Mouse (Mus musculus) embryonic fibroblast, embryonic 13.5 days (primary cell): ENCODE data around the gene Lfng. TPM values are rescaled to one million over a fixed set of nuclear protein-coding genes. Genes with fewer than 3 reads are reported as not detected.

Source experiments
- H3K27ac ChIP-seq: 2 replicates; pipeline ENCODE4 v1.5.1; 2012; ENCODE audit warnings: low read length, control low read depth, inconsistent platforms; ENCODE audit not compliant: insufficient read depth
- H3K4me1 ChIP-seq: 2 replicates; pipeline ENCODE4 v1.6.1; 2011; ENCODE audit warnings: low read length; ENCODE audit not compliant: control insufficient read depth, insufficient read depth
- H3K4me3 ChIP-seq: 2 replicates; pipeline ENCODE4 v1.5.1; 2011; ENCODE audit warnings: mild to moderate bottlenecking, control low read depth, low read length; ENCODE audit not compliant: insufficient read depth
- CTCF ChIP-seq: IDR thresholded peaks from 2 replicates; pipeline ENCODE4 v1.5.1; 2011; ENCODE audit warnings: mild to moderate bottlenecking, control low read depth, low read length, moderate library complexity, borderline replicate concordance; ENCODE audit not compliant: insufficient read depth
- POLR2A ChIP-seq: IDR thresholded peaks from 2 replicates; pipeline ENCODE4 v1.6.1; 2011; ENCODE audit warnings: low read depth, mild to moderate bottlenecking, control low read depth, low read length, moderate library complexity
- polyA plus RNA-seq: library from polyadenylated mRNA; stranded (reverse); fragments of >200 nt; gene quantifications from 2 replicates; pipeline ENCODE4 v1.2.4, GENCODE M21; 2011; ENCODE audit warnings: low read depth; ENCODE audit not compliant: missing spikeins, insufficient read length

Gene Lfng
- polyA plus RNA-seq, 1 experiment: 8.2 TPM

- no peak for TF ChIP-seq POLR2A
- TF ChIP-seq CTCF: no peak
- peaks cover 11% of the 10 kb centered on the region; the same call in 1 of the 2 replicates for H3K4me1 ChIP-seq
- H3K4me3 ChIP-seq: no peak overlapping the region
- H3K27ac ChIP-seq: no peak overlapping the region
Observed at GRCm38 (mm10) chr5:140646171-140646570, 39.1 kb downstream of the Lfng start.

GRCm38 (mm10) chr5:140647031-140647760 is 40.1 kb downstream of the Lfng start:
- H3K27ac ChIP-seq: peak overlapping the region; percentile 66
- peak overlapping the region; percentile 84 for H3K4me3 ChIP-seq
- TF ChIP-seq POLR2A (peak; percentile 43; the same call in 1 of the 2 replicates), CTCF (no peak)
- peaks cover 4% of the 10 kb centered on the region; the same call in 1 of the 2 replicates for H3K4me1 ChIP-seq

GRCm38 (mm10) chr5:140647821-140648518 is 40.9 kb downstream of the Lfng start:
- Histone ChIP-seq H3K4me3 (peak overlapping the region; percentile 84), H3K27ac (peak overlapping the region; percentile 66), H3K4me1 (0 out of 2 replicates have a peak, but pooled peaks cover 1% of the 10 kb centered on the region)
- no peak for TF ChIP-seq POLR2A

GRCm38 (mm10) chr5:140648519-140649100 is 41.5 kb downstream of the Lfng start, which contains the start of gene Ttyh3:
TSS of gene Ttyh3 (minus strand) at chr5:140649031.
- H3K4me3 ChIP-seq: peak within 1 kb of the TSS; percentile 84
- 0 out of 2 replicates have a peak, but pooled peaks cover 2% of the 10 kb centered on the region for H3K4me1 ChIP-seq
- no peak for TF ChIP-seq CTCF
- no peak; the same call in 1 of the 2 replicates for TF ChIP-seq POLR2A
- H3K27ac ChIP-seq: peak within 1 kb of the TSS; percentile 66

- TF ChIP-seq POLR2A (peak; percentile 79), CTCF (no peak)
- H3K4me3 ChIP-seq: peak overlapping the region; percentile 12; the same call in 1 of the 2 replicates
- no peak overlapping the region for H3K27ac ChIP-seq
- 0 out of 2 replicates have a peak, but pooled peaks cover 2% of the 10 kb centered on the region for H3K4me1 ChIP-seq
Observed at GRCm38 (mm10) chr5:140649101-140649667, 42.1 kb downstream of the Lfng start.

GRCm38 (mm10) chr5:140649881-140650414 is 42.8 kb downstream of the Lfng start:
- no peak overlapping the region for H3K27ac ChIP-seq

GRCm38 (mm10) chr5:140651231-140651630 is 44.1 kb downstream of the Lfng start:
- Histone ChIP-seq H3K4me3 (no peak overlapping the region), H3K27ac (no peak overlapping the region), H3K4me1 (0 out of 2 replicates have a peak, but pooled peaks cover 2% of the 10 kb centered on the region)
- no peak for TF ChIP-seq POLR2A
- TF ChIP-seq CTCF: no peak

More at GRCm38 (mm10) chr5:140649881-140650414, 42.8 kb downstream of the Lfng start:
- Histone ChIP-seq H3K4me1 (0 out of 2 replicates have a peak, but pooled peaks cover 2% of the 10 kb centered on the region), H3K4me3 (no peak overlapping the region)
- TF ChIP-seq POLR2A (no peak), CTCF (no peak)

- TF ChIP-seq CTCF (no peak), POLR2A (no peak)
- no peak overlapping the region for H3K27ac ChIP-seq
Observed at GRCm38 (mm10) chr5:140652587-140652986, 45.5 kb downstream of the Lfng start.

More at GRCm38 (mm10) chr5:140652587-140652986, 45.5 kb downstream of the Lfng start:
- Histone ChIP-seq H3K4me3 (no peak overlapping the region), H3K4me1 (0 out of 2 replicates have a peak, but pooled peaks cover 2% of the 10 kb centered on the region)
